In genomic region chr5:35710481-35710880, GRCm38 (mm10) we compare ENCODE assay signal across 17 mouse cellular contexts. TPM values are rescaled to one million over a fixed set of nuclear protein-coding genes. Genes with fewer than 3 reads are reported as not detected.
A peak's percentile ranks its signal among the peaks of the same experiment; 100 is the strongest.
DNase-seq lines count a peak whose midpoint lies in the region; ATAC-seq lines count a peak whose summit lies in the region.
"Had no signal": no experiment of that assay in that cellular context is flagged by ENCODE, and none has a peak within 500 bp of the region (broad histone marks: within the 10 kb centered on the region; RNA-seq: fewer than 3 reads in every experiment).

No protein-coding gene starts in this region.

- H3K9ac ChIP-seq in forebrain, embryonic 14.5 days (ENCODE audit: low read length), result no peak overlapping the region
- H3K9ac ChIP-seq: forebrain, embryonic 12.5 days; hindbrain, embryonic 12.5 days; limb, embryonic 15.5 days; lung, embryonic 14.5 days; midbrain, embryonic 15.5 days had no signal

- 68% methylated on average over 3 of the region's 3 CpGs for WGBS in forebrain, embryonic 14.5 days

- H3K9me3 ChIP-seq in forebrain, embryonic 14.5 days (replicated peaks; ENCODE audit: control insufficient read depth, low read length), result no peaks in the 10 kb centered on the region
- H3K9me3 ChIP-seq: forebrain, embryonic 12.5 days; hindbrain, embryonic 12.5 days; limb, embryonic 15.5 days; megakaryocyte, embryonic 14.5 days; midbrain, embryonic 15.5 days had no signal

- no peak overlapping the region for H3K27ac ChIP-seq in forebrain, embryonic 14.5 days (ENCODE audit: low read depth, low read length)
- H3K27ac ChIP-seq: forebrain, embryonic 12.5 days; hindbrain, embryonic 12.5 days; limb, embryonic 15.5 days; midbrain, embryonic 15.5 days had no signal

- H3K36me3 ChIP-seq in forebrain, embryonic 14.5 days (ENCODE audit: control insufficient read depth, insufficient read depth, low read length), result no peaks in the 10 kb centered on the region
- H3K36me3 ChIP-seq: forebrain, embryonic 12.5 days; hindbrain, embryonic 12.5 days; limb, embryonic 15.5 days; midbrain, embryonic 15.5 days had no signal

- H3K4me1 ChIP-seq in forebrain, embryonic 14.5 days (ENCODE audit: control insufficient read depth, insufficient read depth, low read length), result no peaks in the 10 kb centered on the region
- H3K4me1 ChIP-seq: midbrain, embryonic 15.5 days had no signal

- H3K4me3 ChIP-seq in forebrain, embryonic 14.5 days (ENCODE audit: low read depth, low read length), result no peak overlapping the region
- H3K4me3 ChIP-seq: forebrain, embryonic 12.5 days; hindbrain, embryonic 12.5 days; limb, embryonic 15.5 days; megakaryocyte, embryonic 14.5 days; midbrain, embryonic 15.5 days had no signal

- DNase-seq in adrenal gland, adult (ENCODE audit: inconsistent age in 2 of 2, low spot score in 1 of 2), result peak; percentile 78 to 91
- no peak for DNase-seq in adrenal gland, postnatal 4 days (ENCODE audit: low spot score in 2 of 2)
- peak; percentile 36 for DNase-seq in lung, postnatal 36 days
- no peak for DNase-seq in lung, postnatal 4 days
- peak; percentile 75 for DNase-seq in adrenal gland, adult 8-10 months
- no peak for DNase-seq in gastrocnemius, adult 18-20 months (ENCODE audit: low spot score)
- DNase-seq in forebrain, embryonic 14.5 days (ENCODE audit: low spot score), result no peak
- DNase-seq in cerebellum, adult 9-11 months, result no peak
- DNase-seq: gastrocnemius, postnatal 36 days; lung, embryonic 14.5 days had no signal

- no peak for ATAC-seq in forebrain, embryonic 14.5 days
- ATAC-seq: inflammation-experienced regulatory T-cells, adult 6 months; midbrain, embryonic 15.5 days; Patski had no signal

- no peak overlapping the region for H3K4me2 ChIP-seq in forebrain, embryonic 14.5 days (ENCODE audit: low read length)
- H3K4me2 ChIP-seq: forebrain, embryonic 12.5 days; hindbrain, embryonic 12.5 days; limb, embryonic 15.5 days; lung, embryonic 14.5 days; midbrain, embryonic 15.5 days had no signal

- no peaks in the 10 kb centered on the region for H3K27me3 ChIP-seq in forebrain, embryonic 14.5 days (replicated peaks; ENCODE audit: control insufficient read depth, insufficient read depth, low read length)
- H3K27me3 ChIP-seq: forebrain, embryonic 12.5 days; hindbrain, embryonic 12.5 days; limb, embryonic 15.5 days; midbrain, embryonic 15.5 days; Patski had no signal

RNA-seq across cellular contexts. Expression of gene Sh3tc1, which starts 29.3 kb away (rescaled TPM):
- total RNA-seq in adrenal gland, postnatal 4 days (2021), result 10 to 100 TPM; 12.6 to 21.4 TPM
- 10 to 100 TPM; 34.2 to 35.9 (median 35.1) TPM for total RNA-seq in adrenal gland, adult 8-10 months (2022)
- 1 to 10 TPM; 2.1 to 3.9 TPM for total RNA-seq in gastrocnemius, adult 18-20 months (2021)
- polyA plus RNA-seq in forebrain, embryonic 14.5 days (2014; fragmentation: Nextera tagmentation; extraction: Ambion mirVana), result 1.3 and 2.2 TPM in 2 replicates

RNA-seq across cellular contexts. Expression of gene Htra3, which starts 30.9 kb away (rescaled TPM):
- 10 to 100 TPM; 39.0 to 45.2 TPM for total RNA-seq in adrenal gland, postnatal 4 days (2021)
- total RNA-seq in adrenal gland, adult 8-10 months (2022), result 100 to 1,000 TPM in 1 of 4 experiments, 10 to 100 TPM in 3; 21.3 to 114 (median 48.7) TPM
- 10 to 100 TPM; 28.4 to 34.8 TPM for total RNA-seq in gastrocnemius, adult 18-20 months (2021)
- polyA plus RNA-seq in forebrain, embryonic 14.5 days (2014; fragmentation: Nextera tagmentation; extraction: Ambion mirVana), result 7.8 and 10.0 TPM in 2 replicates
- polyA plus RNA-seq: inflammation-experienced regulatory T-cells, adult 6 months had no signal

RNA-seq across cellular contexts. Expression of gene Ablim2, which starts 47.2 kb away (rescaled TPM):
- total RNA-seq in adrenal gland, postnatal 4 days (2021), result 1 to 10 TPM; 6.0 to 7.3 TPM
- total RNA-seq in adrenal gland, adult 8-10 months (2022), result 10 to 100 TPM in 2 of 4 experiments, 1 to 10 TPM in 2; 4.4 to 21.5 (median 11.4) TPM
- total RNA-seq in gastrocnemius, adult 18-20 months (2021), result 10 to 100 TPM; 35.0 to 45.0 TPM
- 4.7 and 7.4 TPM in 2 replicates for polyA plus RNA-seq in forebrain, embryonic 14.5 days (2014; fragmentation: Nextera tagmentation; extraction: Ambion mirVana)

Comparison
In these comparisons a context has a peak if more than half of its experiments do, and no peak if none do; other contexts are left out.
1. DNase-seq: peak in adrenal gland, adult (2 of 2), lung, postnatal 36 days (single experiment) and adrenal gland, adult 8-10 months (single experiment); none in adrenal gland, postnatal 4 days (0 of 2), lung, postnatal 4 days (0 of 2), gastrocnemius, adult 18-20 months (single experiment), forebrain, embryonic 14.5 days (single experiment) and cerebellum, adult 9-11 months (single experiment).